Mouse (Mus musculus) kidney, postnatal 4 days (tissue): ENCODE results near the gene Hivep3.

Experiments used
- DNase-seq, 2 experiments: peaks; one replicate each; pipeline ENCODE4 v3.0.0; 2021; ENCODE audit warnings: mixed read lengths in 2 of 2

Gene Hivep3

DNA sequence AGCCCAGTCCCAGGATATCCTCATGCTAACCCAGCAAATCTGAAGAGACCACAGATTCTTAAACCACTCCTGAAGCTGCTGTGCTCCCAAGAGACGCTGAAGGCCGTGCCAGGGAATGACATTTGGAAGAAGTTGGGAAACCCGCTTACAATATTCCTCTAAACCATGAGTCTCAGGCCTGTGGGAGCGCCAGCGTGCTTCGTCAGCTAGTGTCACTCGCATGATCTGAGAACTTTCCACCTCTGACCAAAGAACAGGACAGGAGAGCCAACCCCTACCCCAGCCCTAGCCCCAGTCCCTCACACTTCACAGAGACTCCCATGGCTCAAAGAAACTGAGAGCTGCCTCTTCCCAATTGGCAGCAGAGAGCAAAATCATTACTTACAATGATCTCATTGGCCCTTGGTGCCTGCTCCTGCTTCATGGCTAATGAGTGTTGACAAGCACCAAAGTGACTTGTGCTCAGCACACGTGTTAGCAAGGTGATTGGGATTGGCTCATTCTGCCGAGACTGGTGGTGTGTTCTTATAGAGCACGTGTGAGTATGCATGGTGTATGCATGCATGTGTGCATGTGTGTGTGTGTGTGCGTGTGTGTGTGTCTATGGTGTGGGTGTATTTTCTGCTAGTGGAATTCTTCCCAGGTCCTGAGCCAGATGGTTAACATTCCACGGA, 247.6 kb downstream of the Hivep3 start:
- no peak for DNase-seq

DNA sequence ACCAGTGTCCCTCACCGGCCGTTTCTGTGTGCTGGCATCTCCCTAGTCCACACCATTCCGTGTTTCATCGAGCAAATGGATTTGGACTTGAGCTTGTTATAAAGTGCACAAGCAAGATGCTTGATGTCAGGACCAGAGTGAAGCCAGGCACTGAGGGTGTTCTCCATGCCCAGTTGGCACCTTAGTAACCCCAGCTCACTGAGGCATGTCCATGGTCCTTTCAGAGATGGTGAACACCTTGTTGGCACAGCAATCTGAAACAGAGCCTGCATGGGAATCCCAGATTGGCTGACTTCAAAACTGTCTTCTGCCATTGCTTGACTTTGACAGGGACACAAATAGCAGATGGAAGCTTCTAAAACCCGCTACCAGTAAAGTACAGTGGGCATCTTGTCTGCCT, 252.5 kb downstream of the Hivep3 start:
- no peak for DNase-seq

DNA sequence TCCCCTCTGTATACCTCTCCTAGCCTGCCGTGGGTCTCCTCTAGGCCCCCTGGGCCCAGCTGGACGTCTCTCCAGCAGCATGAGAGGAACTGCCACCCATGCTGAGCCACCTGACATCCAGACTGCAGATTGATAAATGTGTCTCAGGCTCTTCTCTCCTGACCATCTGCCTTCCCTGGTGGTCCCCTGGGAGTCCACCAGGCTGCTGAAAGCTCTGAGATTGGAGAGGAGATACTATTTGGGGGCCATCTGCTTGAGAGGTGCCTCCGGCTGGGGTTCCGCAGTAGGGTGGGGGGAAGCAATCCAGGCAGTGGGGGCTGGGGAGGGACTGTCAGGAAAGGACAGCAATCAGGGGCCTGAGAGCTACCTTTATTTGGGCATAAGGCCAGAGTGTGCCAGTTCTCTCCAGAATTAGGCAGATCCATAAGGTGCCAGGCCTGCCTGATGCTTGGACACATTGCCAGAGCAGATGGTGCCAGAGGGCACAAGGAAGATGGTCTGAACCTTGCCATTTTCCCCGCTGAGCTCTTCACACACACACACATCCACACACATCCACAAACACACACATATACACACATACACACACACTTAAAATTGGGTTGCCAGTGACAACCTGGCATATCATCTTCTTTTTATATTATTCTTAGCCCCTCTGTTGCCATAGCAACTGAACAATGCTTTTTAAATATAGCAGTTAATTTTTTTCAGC, 253.2 kb downstream of the Hivep3 start:
- DNase-seq: no peak

DNA sequence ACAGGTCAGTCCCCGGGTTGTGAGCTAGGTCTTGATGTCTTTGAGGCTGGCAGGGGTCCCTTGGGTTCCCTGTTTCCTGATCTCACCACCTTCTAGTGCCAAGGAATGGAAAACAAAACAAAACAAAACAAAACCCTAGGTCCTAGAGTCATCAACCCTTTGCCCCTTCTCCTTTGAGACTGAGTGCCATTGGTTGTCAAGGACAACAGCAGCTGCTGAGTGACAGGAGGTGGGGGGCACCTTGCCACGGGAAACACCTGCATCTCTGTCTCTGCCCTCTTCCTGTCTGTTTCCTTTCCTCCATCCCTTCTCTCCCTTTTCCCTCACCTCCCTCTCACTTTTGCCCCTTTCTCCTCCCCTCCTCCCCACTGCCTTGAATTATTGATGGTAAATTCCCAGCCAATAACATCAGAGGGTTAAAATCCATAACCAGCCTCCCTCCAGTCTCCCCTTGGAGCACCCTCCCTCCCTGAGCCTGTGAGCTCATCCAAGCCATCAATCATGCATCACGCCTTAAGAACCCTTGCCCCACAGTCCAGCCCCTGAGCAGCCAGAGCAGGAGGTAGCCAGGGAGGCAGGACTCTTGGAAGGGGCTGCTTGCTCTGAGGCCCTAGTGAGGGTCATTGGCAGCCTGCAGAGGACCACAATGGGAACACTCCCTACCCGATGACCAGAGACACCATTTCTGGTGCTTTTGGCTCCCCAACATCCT, 253.9 kb downstream of the Hivep3 start:
- DNase-seq: no peak

DNA sequence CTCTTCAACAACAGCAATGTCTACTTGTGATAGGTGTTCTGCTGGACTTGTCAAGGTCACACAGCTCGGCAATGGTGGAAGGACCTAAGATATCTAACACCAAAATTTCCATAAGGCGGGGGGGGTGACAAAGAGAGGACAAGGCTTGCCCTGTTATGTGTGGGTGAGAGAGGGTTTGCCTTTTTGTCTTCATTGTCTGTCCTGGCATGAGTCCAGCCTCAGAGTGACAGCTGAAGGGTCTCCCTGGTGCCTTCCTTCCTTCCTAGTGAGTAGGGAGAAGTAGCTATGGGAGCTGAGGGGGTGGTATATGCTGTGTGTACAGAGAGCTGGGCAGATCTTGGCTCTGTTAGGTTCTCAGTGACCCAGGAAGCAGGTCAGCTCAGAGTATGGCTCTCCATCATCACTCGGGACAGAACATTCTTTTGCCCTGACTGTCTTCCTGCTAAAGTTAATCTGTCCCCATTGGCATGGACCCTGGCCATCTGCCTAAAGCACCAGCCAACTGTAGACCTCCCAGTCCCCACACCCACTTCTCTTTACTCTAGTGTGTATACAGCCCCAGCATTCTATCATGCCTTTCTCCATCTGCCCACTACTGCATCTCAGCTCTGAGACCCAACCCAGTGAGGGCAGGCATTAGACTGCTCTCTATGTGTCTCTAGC, 255.6 kb downstream of the Hivep3 start:
- no peak for DNase-seq

DNA sequence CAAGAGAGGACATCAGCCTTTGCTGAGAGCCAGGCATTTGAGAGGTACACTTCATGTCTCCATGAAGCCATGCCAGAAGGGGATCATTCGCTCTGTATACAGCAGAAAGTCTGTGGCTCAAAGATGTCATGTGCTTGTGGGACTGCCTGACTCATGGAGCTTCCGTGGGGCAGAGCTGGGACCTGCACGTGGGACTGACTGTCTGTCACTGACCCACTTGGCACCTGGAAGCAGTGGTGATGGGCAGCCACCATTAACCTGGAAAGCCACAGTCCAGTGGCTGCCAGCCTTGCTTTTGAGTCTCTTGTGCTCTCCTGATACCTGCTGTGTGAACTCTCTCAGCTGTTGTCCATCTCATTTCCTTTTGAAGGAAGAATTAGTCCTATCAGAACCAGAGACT, 256.8 kb downstream of the Hivep3 start:
- no peak for DNase-seq

DNA sequence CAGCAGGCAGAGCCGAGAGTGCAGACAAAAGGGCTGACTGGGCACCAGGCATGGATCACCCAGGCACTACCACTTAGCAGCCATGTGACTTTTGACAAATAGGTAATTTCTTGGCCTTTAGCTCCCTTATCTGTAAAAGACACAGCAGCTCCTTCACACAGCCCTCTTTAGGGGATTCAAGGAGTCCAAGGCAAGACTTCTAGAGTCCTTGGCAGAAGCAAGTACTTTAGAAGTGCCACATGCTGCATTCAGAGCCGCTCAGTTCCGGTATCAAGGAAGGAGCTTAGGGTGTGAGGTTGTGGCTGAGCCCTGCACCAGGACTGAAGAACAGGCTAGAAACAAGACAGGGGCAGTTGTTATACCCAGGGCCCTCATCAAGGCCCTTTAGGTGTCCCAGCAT, 257.3 kb downstream of the Hivep3 start:
- no peak for DNase-seq

DNA sequence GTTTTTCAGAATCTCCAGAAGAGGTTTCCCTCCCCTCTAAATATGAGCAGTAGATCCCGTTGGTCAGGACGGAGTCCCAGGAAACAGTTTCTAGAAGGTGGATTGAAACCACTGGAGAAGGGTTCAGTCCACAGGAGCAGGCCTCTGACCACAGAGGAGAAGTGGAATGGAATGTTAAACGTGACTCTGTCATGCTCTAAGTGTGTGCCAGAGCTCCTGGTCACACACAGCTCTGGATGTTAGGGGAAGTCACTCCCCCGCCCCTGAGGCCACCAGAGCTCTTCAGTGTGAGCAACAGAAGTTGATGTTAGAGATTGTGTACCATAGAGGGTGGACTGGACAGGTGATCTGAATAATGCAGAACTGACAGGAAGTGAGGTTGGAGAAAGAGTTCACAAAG, 258.2 kb downstream of the Hivep3 start:
- no peak for DNase-seq

DNA sequence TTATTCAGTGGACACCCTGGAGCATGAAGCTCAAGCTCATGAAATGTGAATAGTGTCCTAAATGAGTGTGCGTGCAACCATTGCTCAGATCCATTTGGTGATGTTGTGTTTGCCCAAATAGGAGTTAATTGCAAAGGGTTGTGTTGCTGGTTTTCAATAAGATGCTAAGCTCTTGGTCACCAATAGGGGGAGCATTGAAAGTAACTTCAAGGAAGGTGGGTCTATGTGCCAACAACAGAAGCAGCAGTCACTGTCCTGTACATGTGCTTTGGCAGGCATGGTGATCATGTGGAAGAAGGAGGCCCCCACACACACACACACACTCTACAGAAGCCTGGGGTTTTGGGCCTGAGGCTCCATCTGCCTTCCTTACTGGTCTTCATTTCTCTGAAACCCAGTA, 262.8 kb downstream of the Hivep3 start:
- no peak for DNase-seq

DNA sequence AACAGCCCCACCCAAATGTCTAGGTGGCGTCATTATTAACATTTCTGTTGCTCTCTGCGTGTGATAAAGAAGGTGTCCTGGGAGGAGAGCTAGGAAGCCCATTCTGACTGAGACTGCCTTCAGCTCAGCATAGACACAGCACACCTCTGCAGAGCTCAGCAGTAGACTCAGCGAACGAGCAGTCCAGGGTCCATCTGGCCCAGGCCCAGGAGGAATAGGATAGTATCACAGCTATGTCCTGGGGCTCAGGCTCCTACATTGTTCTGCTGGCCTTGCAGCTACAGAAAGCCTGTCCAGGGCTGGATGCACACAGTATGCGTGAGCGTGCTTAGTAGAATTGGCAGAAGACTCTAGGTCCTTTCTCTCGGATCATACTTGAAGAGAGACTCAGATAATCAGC, 263.8 kb downstream of the Hivep3 start:
- peak in 1 of 2 experiments; percentile 50 for DNase-seq

DNA sequence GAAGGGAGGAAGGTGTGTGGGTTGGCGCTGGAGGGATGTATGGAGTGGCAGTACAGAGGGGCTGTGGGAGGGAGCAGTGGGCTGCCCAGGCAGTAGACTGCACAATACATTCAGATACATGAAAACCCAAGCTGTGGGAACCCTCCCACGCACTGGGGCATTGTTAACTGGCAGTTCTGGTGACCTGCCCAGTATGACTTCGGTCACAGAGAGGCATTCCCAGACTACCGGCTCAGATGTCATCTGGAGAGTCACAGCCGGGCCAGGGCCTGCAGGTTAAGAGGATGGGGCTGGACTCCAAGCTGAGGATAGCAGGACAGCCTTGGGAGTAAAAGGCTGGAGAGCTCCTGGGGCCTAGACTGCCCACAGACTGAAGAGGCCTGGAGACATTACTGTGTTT, 265.3 kb downstream of the Hivep3 start:
- no peak for DNase-seq

DNA sequence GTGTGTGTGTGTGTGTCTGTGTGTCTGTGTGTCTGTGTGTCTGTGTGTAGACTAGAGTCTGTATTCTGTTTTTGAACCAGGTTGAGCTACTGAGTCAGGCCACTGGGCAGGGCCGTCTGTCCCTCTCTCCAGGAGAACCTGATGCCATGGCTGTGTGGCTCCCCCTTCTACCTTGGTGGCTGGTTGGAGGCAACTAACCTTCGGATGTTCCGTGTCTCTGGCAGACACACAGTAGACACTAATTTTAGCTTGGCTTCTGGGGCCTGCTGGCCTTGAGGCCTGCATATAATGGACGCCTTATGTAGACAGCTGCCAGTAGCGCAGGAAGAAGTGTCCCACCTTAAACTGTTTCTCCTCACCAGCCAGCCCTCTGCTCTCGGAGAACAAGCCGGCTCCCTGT, 267.3 kb downstream of the Hivep3 start:
- no peak for DNase-seq

DNA sequence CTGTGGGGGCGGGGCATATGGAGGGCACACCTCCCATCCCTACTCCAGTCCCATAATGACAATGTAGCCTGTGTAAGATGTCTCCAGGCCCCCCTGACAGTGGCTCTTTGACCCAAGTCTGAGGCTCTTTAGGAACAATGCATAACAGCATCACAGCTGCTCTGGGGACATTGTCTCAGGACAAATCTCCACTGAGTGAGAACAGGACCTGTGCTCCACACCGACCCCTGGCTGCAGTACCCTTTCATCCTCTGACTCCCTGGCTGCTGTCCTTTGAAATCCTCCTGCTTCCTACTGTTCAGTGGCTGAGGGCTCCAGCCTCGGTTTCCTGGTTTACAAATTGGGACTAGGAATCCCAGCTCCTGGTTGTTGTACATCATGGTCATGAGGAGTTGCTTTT, 269.4 kb downstream of the Hivep3 start:
- DNase-seq: peak; percentile 25 to 28

DNA sequence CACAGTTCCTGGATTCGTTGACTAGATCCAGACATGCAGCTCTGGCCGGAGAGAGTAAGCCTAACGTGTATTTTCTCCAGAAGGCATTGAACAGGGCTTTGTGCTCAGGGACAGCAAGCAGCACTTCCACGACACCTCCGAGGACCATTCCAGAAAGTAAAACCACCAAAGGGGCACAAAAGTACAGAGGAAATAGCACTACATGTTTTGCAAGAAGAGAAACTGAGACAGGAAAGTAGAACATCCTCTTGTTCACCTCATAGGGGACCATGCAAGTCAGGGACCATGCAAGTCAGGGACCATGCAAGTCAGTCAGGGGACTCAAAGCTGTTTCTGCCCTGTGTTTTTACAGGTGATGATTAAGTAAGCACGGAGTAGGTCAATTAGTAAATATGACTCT, 272.5 kb downstream of the Hivep3 start:
- no peak for DNase-seq

DNA sequence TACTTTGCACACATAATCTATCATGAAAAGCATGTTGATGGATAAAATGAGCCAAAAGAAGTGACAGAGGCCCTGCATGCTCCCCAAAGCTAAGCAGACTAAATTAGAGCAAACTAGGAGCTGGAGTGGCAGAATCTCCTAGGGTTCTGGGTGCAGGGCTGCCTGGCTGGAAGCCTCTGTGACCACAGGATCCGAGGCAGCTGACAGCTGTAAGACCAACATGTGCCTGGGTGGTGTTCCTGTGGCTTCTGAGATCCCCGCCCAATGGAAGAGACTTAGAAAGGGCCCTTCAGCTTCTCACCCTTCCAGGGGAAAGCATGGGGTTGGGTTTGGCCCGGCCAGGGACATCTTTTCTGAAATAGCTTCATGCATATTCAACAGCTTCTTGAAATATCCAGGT, 274.3 kb downstream of the Hivep3 start:
- DNase-seq: no peak

DNA sequence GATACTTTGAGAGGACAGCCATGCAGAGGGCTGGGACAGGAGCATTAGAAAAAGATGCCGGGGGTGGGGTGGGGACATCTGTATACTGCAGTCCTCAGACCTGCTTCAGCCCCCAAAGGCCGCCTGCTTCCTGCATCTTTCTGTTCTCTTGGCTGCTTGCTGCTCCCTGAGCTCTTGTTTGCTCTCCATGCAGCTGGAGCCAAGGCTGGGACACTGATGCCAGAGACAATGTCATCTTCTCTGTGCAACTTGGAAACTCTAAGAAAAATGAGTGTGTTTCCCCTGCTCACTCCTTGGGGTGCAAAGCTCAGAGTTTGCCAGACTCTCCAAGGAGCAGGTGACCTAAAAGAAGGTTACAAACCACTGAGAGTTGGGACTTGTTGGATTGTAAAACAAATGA, 275.6 kb downstream of the Hivep3 start:
- DNase-seq: no peak

DNA sequence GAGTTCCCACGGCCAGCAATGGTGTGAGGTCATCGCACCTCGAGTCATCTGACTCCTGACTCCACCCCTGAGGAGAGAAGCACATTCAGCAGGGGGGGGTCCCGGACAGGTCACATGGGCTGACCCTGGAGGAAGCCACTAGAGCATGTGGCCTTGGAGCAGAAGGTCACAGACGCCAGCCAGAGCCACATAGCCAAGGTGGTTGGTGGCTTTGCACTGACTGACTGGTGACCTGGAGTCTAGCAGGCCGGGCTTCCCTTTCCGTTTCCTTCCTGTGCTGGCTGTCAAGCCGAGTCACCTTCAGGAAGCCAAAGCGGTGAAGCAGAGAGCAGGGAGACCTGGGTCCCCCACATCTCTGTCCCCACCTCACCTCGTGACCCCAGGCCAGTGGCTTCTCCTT, 278.2 kb downstream of the Hivep3 start:
- DNase-seq: peak; percentile 13 to 32

DNA sequence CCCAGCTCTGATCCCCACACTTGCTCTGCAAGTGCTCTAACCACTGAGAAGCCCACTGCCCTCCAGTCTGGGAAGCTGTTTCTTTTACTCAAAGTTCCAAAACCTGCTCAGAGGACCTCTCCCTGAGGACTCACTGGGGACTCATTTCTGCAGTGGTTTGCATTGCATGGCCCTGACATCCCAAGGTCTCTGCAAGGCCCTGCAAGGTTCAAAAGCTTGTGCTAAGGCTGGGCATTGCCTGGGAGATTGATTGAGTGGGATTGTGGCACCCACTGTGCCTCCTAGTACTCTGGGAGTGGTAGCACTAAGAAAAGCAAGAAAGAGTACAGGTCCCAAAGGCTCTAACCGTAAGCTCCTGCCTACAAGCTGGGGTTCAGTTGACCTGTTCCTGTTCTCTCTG, 279.3 kb downstream of the Hivep3 start:
- DNase-seq: no peak

DNA sequence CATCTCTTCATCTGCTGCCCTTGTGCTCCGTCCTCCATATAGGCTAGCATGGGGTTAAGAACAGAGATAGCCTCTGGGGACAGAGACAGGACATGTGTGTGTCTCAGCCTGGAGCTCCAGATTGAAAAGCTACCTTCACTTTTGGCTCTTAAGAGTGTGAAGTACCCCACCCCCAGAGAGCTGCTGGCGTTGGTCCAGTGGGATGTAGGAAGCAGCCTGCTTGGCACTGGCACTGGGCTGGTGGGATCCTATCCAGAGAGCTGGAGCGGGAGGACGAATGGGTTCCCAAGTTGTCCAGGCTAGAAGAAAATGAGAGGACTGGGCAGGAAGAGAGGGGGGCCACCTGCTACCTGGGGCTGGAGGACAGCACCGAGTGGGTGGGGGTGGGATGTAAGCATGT, 284.8 kb downstream of the Hivep3 start:
- peak; percentile 22 to 31 for DNase-seq

DNA sequence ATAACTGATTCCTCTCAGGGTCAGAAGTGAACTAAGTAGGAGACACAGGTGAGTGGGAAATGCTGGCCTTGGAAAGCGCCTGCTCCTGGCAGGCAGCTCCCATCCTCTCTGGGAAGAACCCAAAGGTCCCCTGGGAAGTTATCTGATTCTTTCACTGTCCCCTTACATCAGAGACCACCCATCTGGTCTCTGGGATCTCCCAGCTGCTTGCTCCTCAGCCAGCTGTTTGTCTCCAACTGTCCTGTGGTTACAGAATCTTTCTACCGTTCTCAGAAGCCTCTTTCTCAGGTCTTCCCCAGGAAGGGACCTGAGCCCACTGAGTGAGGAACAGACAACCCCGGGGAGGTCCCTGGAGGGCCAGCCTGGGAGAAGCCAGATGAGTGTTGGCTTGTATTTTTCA, 288.8 kb downstream of the Hivep3 start:
- no peak for DNase-seq

DNA sequence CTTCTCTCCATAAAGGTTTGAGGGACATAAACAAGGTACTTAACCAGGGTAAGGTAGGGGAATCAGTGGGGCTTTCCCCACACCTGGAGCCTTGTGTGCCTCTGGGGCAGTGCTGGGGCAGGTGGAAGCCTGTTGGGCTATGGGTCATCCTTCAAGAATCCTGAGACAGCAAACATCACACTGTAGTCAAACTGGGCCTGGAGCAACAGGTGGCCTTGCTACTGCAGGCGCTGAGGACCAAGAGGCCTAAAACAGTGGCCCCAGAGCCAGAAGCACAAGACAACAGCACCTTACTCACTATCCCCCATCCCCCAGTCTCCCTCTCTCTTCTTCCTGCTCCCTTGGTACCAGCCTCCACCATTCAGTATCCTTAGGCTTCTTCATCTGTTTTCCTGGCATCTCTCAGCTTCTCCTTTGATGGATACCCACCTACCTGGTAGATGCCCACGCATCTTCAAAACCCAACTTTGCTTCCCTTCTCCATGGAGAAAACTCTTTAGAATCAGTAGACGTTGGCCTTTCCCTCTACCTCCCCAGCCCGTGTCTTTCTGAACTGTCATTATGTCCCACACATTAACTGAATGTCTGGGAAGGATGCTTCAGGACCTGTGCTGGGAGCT, 289.7 kb downstream of the Hivep3 start:
- DNase-seq: no peak

DNA sequence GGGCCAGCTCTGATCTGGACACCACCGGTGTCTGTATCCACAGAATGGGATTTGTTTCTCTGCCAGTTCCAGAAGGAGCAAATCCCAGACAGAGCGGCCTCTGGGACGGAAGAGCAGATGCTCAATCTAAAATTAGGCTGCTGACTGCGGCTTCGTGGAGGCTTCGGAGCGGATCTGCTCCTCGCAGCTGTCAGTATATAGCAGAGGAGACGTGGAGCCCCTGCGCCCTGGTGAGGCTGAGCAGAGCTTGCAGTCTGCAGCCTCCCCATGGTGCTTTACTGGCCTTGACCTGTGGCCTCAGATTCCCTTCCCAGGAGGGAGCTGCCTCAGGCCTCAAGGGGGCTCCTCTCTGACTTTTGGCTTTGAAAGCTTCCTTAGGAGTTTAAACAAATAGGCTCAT, 290.5 kb downstream of the Hivep3 start:
- peak; percentile 34 to 50 for DNase-seq

DNA sequence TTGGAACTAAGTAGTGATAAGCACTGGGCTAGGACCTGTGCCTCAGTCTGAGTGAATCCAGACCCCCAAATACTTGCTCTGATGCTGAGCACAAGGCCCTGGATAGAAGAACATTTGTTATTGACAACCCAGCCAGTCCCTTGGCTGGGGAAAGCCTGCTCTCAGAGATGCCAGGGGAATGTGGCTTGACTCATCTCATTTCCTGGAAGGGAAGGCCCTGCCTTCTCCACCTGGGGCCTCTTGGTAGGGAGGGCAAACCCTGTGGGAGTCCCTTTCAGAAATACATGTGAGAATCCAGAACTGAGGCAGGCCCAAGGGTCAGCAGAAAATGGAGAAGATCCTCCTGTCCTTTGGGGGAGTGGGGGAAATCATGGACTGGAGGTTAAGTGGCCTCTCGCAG, 294.1 kb downstream of the Hivep3 start:
- DNase-seq: no peak
